Mouse (Mus musculus): Measurements from ENCODE around the gene Npas3.

- TF ChIP-seq E2F4 (IDR thresholded peaks at IDR 0.05; ENCODE audit: insufficient read depth), result no peak
- TF ChIP-seq POLR2A (IDR thresholded peaks at IDR 0.05; ENCODE audit: insufficient read length, low read depth), result no peak
- no peak for TF ChIP-seq SRF (IDR thresholded peaks at IDR 0.05; ENCODE audit: control insufficient read depth, insufficient read length, low read depth)
- no peak for TF ChIP-seq TCF3 (IDR thresholded peaks at IDR 0.05; ENCODE audit: insufficient read length, low read depth)
- TF ChIP-seq CEBPB (IDR thresholded peaks at IDR 0.05; ENCODE audit: insufficient read depth, poor library complexity, severe bottlenecking), result 0 out of 2 replicates have a peak, but pooled peaks have one; percentile 29
- no peak for TF ChIP-seq TCF12 (IDR thresholded peaks at IDR 0.05; ENCODE audit: insufficient read depth, poor library complexity, severe bottlenecking)
- TF ChIP-seq USF1 (IDR thresholded peaks at IDR 0.05; ENCODE audit: low read depth), result no peak
- no peak for TF ChIP-seq POLR2AphosphoS2 (IDR thresholded peaks at IDR 0.05; ENCODE audit: insufficient read length, low read depth)
- TF ChIP-seq MYOD1 (IDR thresholded peaks at IDR 0.05; ENCODE audit: control insufficient read depth in 1 of 3, insufficient read length in 2 of 3, low read depth in 2 of 3), result no peak
Measured at GRCm38 (mm10) chr12:53251701-53252181, 3.3 kb downstream of the Npas3 start.
